Mouse (Mus musculus) cerebellum, postnatal 10 days (tissue): ENCODE measurements at regions not wholly inside any gene's neighbourhood (a gene's known extent, or its start where the extent isn't known, plus 50 kb on each side); places are given as distances from the start of the nearest gene placed in this dataset.

Experiments
- DNase-seq, 2 experiments: peaks; one replicate each; pipeline ENCODE4 v3.0.0; 2021; ENCODE audit warnings: mixed read lengths in 2 of 2

GRCm38 (mm10) chr9:15420677-15421076, 63.1 kb upstream of the Cep295 start:
- no peak for DNase-seq

- DNase-seq, result peak; percentile 71 to 78
These were observed 64.3 kb upstream of the Cep295 start for GRCm38 (mm10) chr9:15421864-15422263.

DNA sequence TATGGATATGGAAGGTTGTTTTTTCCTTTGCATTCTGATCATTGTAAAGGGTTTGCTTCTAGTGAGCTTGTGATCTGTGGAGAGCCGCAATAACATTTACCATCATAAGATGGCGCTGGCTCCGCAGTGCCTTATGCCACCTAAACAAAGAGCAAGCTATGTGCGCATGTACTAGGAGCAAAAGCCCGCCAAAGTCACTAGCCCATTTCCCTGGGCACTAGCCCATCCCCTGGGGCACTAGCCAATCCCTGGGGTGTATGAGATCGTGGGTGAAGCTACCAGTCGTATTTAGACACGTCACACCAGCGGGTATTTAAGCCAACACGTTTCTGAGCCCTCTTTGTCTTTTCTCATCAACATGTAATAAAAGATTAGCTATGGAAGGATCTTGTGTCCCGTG, 59.0 kb upstream of the Smco4 start:
- peak; percentile 46 to 67 for DNase-seq

DNA sequence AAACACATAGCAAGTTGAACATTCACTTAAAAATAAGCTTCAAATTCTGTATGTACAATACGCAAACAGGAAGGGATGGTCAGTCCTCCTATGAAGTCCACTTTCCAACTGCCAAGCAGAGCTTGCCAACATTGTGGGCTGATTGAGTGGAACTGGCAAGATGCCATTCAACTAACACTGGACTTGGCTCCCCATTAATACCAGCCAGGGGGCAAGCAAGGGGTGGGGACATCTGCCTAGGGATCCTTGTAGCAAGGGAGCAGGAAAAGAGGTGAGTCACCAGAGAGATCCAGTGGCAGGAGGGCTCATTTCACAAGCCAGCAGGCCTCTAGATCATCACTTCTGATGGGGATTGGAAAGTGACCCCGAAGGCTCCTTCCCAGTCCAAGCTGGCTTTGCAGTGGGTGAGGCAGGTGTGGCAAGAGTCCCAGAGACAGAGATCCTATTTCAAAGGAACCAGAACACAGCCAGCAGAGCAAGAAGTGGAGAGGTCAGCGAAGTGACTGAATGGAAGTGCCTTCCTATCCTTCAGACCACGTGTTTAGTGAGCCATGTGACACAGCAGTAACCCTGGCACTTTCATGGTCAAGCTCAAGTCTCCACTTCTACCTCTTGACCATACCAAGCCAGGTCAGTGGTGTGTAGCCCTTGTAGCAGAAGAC, 53.8 kb upstream of the Smco4 start:
- peak; percentile 29 to 36 for DNase-seq

- no peak for DNase-seq
These were observed 51.1 kb upstream of the Smco4 start for GRCm38 (mm10) chr9:15442131-15442530.
